Comparison of ENCODE assay signal across 9 mouse cellular contexts in genomic region chr5:35607784-35608183, GRCm38 (mm10). TPM values are rescaled to one million over a fixed set of nuclear protein-coding genes. Genes with fewer than 3 reads are reported as not detected.
DNase-seq lines count a peak whose midpoint lies in the region; ATAC-seq and TF ChIP-seq lines count a peak whose summit lies in the region.
"Had no signal": no experiment of that assay in that cellular context is flagged by ENCODE, and none has a peak within 500 bp of the region (broad histone marks: within the 10 kb centered on the region; RNA-seq: fewer than 3 reads in every experiment).

No protein-coding gene starts in this region.

- peaks cover 46% of the 10 kb centered on the region for H3K4me1 ChIP-seq in heart, embryonic 13.5 days
- no peaks in the 10 kb centered on the region for H3K4me1 ChIP-seq in lung, postnatal 0 days (ENCODE audit: insufficient read depth, low read depth, low read length)

- TF ChIP-seq EP300 in lung, postnatal 0 days (IDR thresholded peaks at IDR 0.05) = no peak

- H3K36me3 ChIP-seq in heart, embryonic 13.5 days = peaks cover 23% of the 10 kb centered on the region
- H3K36me3 ChIP-seq in lung, postnatal 0 days (ENCODE audit: insufficient read depth, low read length) = no peaks in the 10 kb centered on the region

- intact Hi-C loops in left cerebral cortex, postnatal 14 days (cut with DNase I) = no loop called here

- H3K9ac ChIP-seq in heart, embryonic 13.5 days = no peak overlapping the region
- no peak overlapping the region for H3K9ac ChIP-seq in lung, postnatal 0 days (replicated peaks; ENCODE audit: low read depth)

- H3K27ac ChIP-seq in heart, embryonic 13.5 days (replicated peaks) = peak overlapping the region; percentile 57; the same call in 1 of the 2 replicates
- H3K27ac ChIP-seq in lung, postnatal 0 days (ENCODE audit: low read length) = no peak overlapping the region
- H3K27ac ChIP-seq: macrophage had no signal

- TF ChIP-seq CTCF in lung, postnatal 0 days (IDR thresholded peaks at IDR 0.05) = no peak

- H3K4me3 ChIP-seq in heart, embryonic 13.5 days = no peak overlapping the region
- no peak overlapping the region for H3K4me3 ChIP-seq in lung, postnatal 0 days (ENCODE audit: low read depth, low read length)

- H3K27me3 ChIP-seq in heart, embryonic 13.5 days (replicated peaks) = peaks cover 17% of the 10 kb centered on the region
- H3K27me3 ChIP-seq in lung, postnatal 0 days (replicated peaks; ENCODE audit: insufficient read depth, low read length) = no peaks in the 10 kb centered on the region

- WGBS in heart, embryonic 13.5 days = 49% methylated on average over 7 of the region's 7 CpGs
- WGBS in lung, postnatal 0 days = 68% methylated on average over 6 of the region's 7 CpGs

- ATAC-seq in cerebellum, adult (ENCODE audit: insufficient number of reproducible peaks, low FRiP score, low TSS enrichment) = no peak
- no peak for ATAC-seq in heart, embryonic 13.5 days (ENCODE audit: extremely low read depth, insufficient number of reproducible peaks, low FRiP score, low TSS enrichment)
- peak; percentile 42; the same call in 1 of the 2 replicates for ATAC-seq in lung, postnatal 0 days
- no peak for ATAC-seq in erythroid progenitor cell, adult 5-6 weeks (replicated peaks; ENCODE audit: low FRiP score, poor library complexity, severe bottlenecking)

- no peak overlapping the region for H3K4me2 ChIP-seq in heart, embryonic 13.5 days
- H3K4me2 ChIP-seq in lung, postnatal 0 days (replicated peaks; ENCODE audit: low read depth, low read length) = no peak overlapping the region

- DNase-seq in cerebellum, adult 11-12 months = peak; percentile 20
- DNase-seq in left cerebral cortex, postnatal 14 days (ENCODE audit: low spot score in 2 of 2) = peak; percentile 35 to 37
- DNase-seq in left cerebral cortex, adult 8-10 months (ENCODE audit: low spot score in 2 of 2) = no peak
- DNase-seq in lung, postnatal 0 days (ENCODE audit: low spot score) = no peak
- DNase-seq in c-Kit-positive CD71-positive TER-119-positive erythroid progenitor cells, embryonic 14.5 days (ENCODE audit: low spot score) = no peak

- H3K9me3 ChIP-seq in heart, embryonic 13.5 days = no peaks in the 10 kb centered on the region
- H3K9me3 ChIP-seq in lung, postnatal 0 days (ENCODE audit: low read length) = no peaks in the 10 kb centered on the region

RNA-seq across cellular contexts. Expression of gene Acox3, which starts 24.9 kb away (rescaled TPM):
- total RNA-seq in left cerebral cortex, postnatal 14 days (2021) = 10 to 100 TPM; 24.8 to 29.5 TPM
- 10 to 100 TPM; 36.4 to 40.2 (median 37.8) TPM for total RNA-seq in left cerebral cortex, adult 8-10 months (2022)
- 8.2 and 8.6 TPM in 2 replicates for polyA plus RNA-seq in heart, embryonic 13.5 days (2015; fragmentation: Nextera tagmentation; extraction: Ambion mirVana)
- 15.0 and 15.9 TPM in 2 replicates for polyA plus RNA-seq in lung, postnatal 0 days (2015; fragmentation: Nextera tagmentation; extraction: Ambion mirVana)
- 4.0 and 6.7 TPM in 2 replicates for total RNA-seq in erythroid progenitor cell, adult 5-6 weeks (2015; ENCODE audit: low replicate concordance)
- 5.6 TPM in 2 replicates for total RNA-seq in erythroid progenitor cell, adult 5-6 weeks (2017; ENCODE audit: low replicate concordance)

RNA-seq across cellular contexts. Expression of gene Trmt44, which starts 32.9 kb away (rescaled TPM):
- 1 to 10 TPM; 6.9 to 7.4 TPM for total RNA-seq in left cerebral cortex, postnatal 14 days (2021)
- total RNA-seq in left cerebral cortex, adult 8-10 months (2022) = 1 to 10 TPM; 7.2 to 7.9 (median 7.5) TPM
- 3.9 and 4.6 TPM in 2 replicates for polyA plus RNA-seq in heart, embryonic 13.5 days (2015; fragmentation: Nextera tagmentation; extraction: Ambion mirVana)
- polyA plus RNA-seq in lung, postnatal 0 days (2015; fragmentation: Nextera tagmentation; extraction: Ambion mirVana) = 3.4 and 4.4 TPM in 2 replicates
- total RNA-seq in erythroid progenitor cell, adult 5-6 weeks (2015; ENCODE audit: low replicate concordance) = 5.0 and 6.5 TPM in 2 replicates
- total RNA-seq in erythroid progenitor cell, adult 5-6 weeks (2017; ENCODE audit: low replicate concordance) = 1.4 and 4.1 TPM in 2 replicates

Comparison
In these comparisons a context has a peak if more than half of its experiments do, and no peak if none do; other contexts are left out.
1. DNase-seq: peak in cerebellum, adult 11-12 months (single experiment) and left cerebral cortex, postnatal 14 days (2 of 2); none in left cerebral cortex, adult 8-10 months (0 of 2), lung, postnatal 0 days (single experiment) and c-Kit-positive CD71-positive TER-119-positive erythroid progenitor cells, embryonic 14.5 days (single experiment).